Mouse (Mus musculus) stomach, postnatal 0 days (tissue): Measurements from ENCODE around the gene Dnal4. TPM values are rescaled to one million over a fixed set of nuclear protein-coding genes. Genes with fewer than 3 reads are reported as not detected.

Experiments
- ATAC-seq: fragments of 200-750 bp; cut with Nextera tagmentation; 2 replicates; pipeline ENCODE4 v1.8.0; 2017; ENCODE audit not compliant: low FRiP score, low TSS enrichment
- DNase-seq: peaks from one replicate; pipeline ENCODE4 v3.0.0-alpha.2; 2016; ENCODE audit warnings: low spot score
- H3K27ac ChIP-seq: fragments of 300-500 bp; sonication (generic); replicated peaks from 2 replicates; pipeline ENCODE4 v1.5.1; 2014; ENCODE audit warnings: mild to moderate bottlenecking, control low read depth
- H3K27me3 ChIP-seq: fragments of 300-500 bp; sonication (generic); 2 replicates; pipeline ENCODE4 v1.6.1; 2014; ENCODE audit warnings: low read length; ENCODE audit not compliant: control insufficient read depth, insufficient read depth
- H3K36me3 ChIP-seq: fragments of 300-500 bp; sonication (generic); 2 replicates; pipeline ENCODE4 v1.6.1; 2014; ENCODE audit warnings: low read length, mixed read lengths; ENCODE audit not compliant: control insufficient read depth, insufficient read depth
- H3K4me1 ChIP-seq: fragments of 300-500 bp; sonication (generic); replicated peaks from 2 replicates; pipeline ENCODE4 v1.6.1; 2014; ENCODE audit warnings: antibody characterized with exemption; ENCODE audit not compliant: control insufficient read depth, insufficient read depth
- H3K4me2 ChIP-seq: fragments of 300-500 bp; sonication (generic); replicated peaks from 2 replicates; pipeline ENCODE4 v1.6.1; 2014; ENCODE audit warnings: low read depth, mild to moderate bottlenecking, control low read depth, moderate library complexity
- H3K4me3 ChIP-seq: fragments of 300-500 bp; sonication (generic); 2 replicates; pipeline ENCODE4 v1.5.1; 2014; ENCODE audit warnings: low read depth, low read length, control low read depth
- H3K9ac ChIP-seq: fragments of 300-500 bp; sonication (generic); 2 replicates; pipeline ENCODE4 v1.6.1; 2014; ENCODE audit warnings: mild to moderate bottlenecking, low read length, control low read depth, mixed read lengths
- H3K9me3 ChIP-seq: fragments of 300-500 bp; sonication (generic); 2 replicates; pipeline ENCODE4 v1.6.1; 2016; ENCODE audit warnings: low read length; ENCODE audit not compliant: control insufficient read depth
- CTCF ChIP-seq: IDR thresholded peaks from 2 replicates; pipeline ENCODE4 v1.5.1; 2016; ENCODE audit warnings: antibody characterized with exemption, low read depth, mild to moderate bottlenecking, moderate library complexity
- EP300 ChIP-seq: optimal IDR thresholded peaks from 2 replicates; pipeline ENCODE3; 2016; ENCODE audit warnings: antibody characterized with exemption
- WGBS: fragments of 180-500 bp; shearing (Covaris S2); extraction: QIAGEN DNeasy Blood & Tissue Kit; methylation state at CpG from one replicate; pipeline ENCODE4 v1.1.7; 2014; 5-methylcytosine and 5-hydroxymethylcytosine counted together
- polyA plus RNA-seq: library from polyadenylated mRNA; unstranded; fragments of >200 nt; fragmentation: Nextera tagmentation; extraction: Ambion mirVana; gene quantifications from 2 replicates; pipeline ENCODE4 v1.2.1, GENCODE M21; 2015

The Dnal4 gene
- polyA plus RNA-seq, 1 experiment from 2014 or later: 31.4 TPM

GRCm38 (mm10) chr15:79764539-79765267 is 12.9 kb downstream of the Dnal4 start:
- Histone ChIP-seq H3K9ac (no peak overlapping the region), H3K36me3 (peaks cover 4% of the 10 kb centered on the region; the same call in 1 of the 2 replicates), H3K4me2 (no peak overlapping the region), H3K9me3 (no peaks in the 10 kb centered on the region), H3K27me3 (no peaks in the 10 kb centered on the region), H3K4me1 (peaks cover 6% of the 10 kb centered on the region; the same call in 1 of the 2 replicates), H3K4me3 (no peak overlapping the region), H3K27ac (no peak overlapping the region)
- no peak for ATAC-seq
- WGBS: 78% methylated on average over 11 of the region's 11 CpGs
- no peak for DNase-seq
- TF ChIP-seq EP300: no peak
- TF ChIP-seq CTCF: no peak

GRCm38 (mm10) chr15:79763601-79764246 is 13.9 kb downstream of the Dnal4 start:
- H3K27me3 ChIP-seq: no peaks in the 10 kb centered on the region
- no peak overlapping the region for H3K27ac ChIP-seq
- no peak overlapping the region for H3K4me3 ChIP-seq
- DNase-seq (no peak), ATAC-seq (no peak)
- H3K4me1 ChIP-seq: peaks cover 5% of the 10 kb centered on the region; the same call in 1 of the 2 replicates
- no peaks in the 10 kb centered on the region for H3K9me3 ChIP-seq
- H3K9ac ChIP-seq: no peak overlapping the region; the same call in 1 of the 2 replicates
- H3K4me2 ChIP-seq: no peak overlapping the region
- 83% methylated on average over 7 of the region's 7 CpGs for WGBS
- peaks cover 4% of the 10 kb centered on the region; the same call in 1 of the 2 replicates for H3K36me3 ChIP-seq
- TF ChIP-seq CTCF (no peak), EP300 (no peak)

GRCm38 (mm10) chr15:79763001-79763400 is 14.6 kb downstream of the Dnal4 start:
- DNase-seq (no peak), ATAC-seq (no peak)
- H3K4me1 ChIP-seq: peaks cover 5% of the 10 kb centered on the region; the same call in 1 of the 2 replicates
- 88% methylated on average over 9 of the region's 9 CpGs for WGBS
- no peak overlapping the region for H3K4me2 ChIP-seq
- H3K27ac ChIP-seq: no peak overlapping the region
- H3K9me3 ChIP-seq: no peaks in the 10 kb centered on the region
- TF ChIP-seq CTCF (no peak), EP300 (no peak)
- peaks cover 4% of the 10 kb centered on the region; the same call in 1 of the 2 replicates for H3K36me3 ChIP-seq
- no peak overlapping the region for H3K9ac ChIP-seq
- no peaks in the 10 kb centered on the region for H3K27me3 ChIP-seq
- H3K4me3 ChIP-seq: no peak overlapping the region

GRCm38 (mm10) chr15:79760956-79761355 is 16.7 kb downstream of the Dnal4 start:
- Histone ChIP-seq H3K9me3 (no peaks in the 10 kb centered on the region), H3K27ac (no peak overlapping the region), H3K4me1 (peaks cover 5% of the 10 kb centered on the region; the same call in 1 of the 2 replicates), H3K4me2 (no peak overlapping the region), H3K27me3 (no peaks in the 10 kb centered on the region), H3K9ac (no peak overlapping the region), H3K36me3 (peaks cover 4% of the 10 kb centered on the region; the same call in 1 of the 2 replicates), H3K4me3 (no peak overlapping the region)
- ATAC-seq: no peak
- 83% methylated on average over 6 of the region's 6 CpGs for WGBS
- TF ChIP-seq EP300 (no peak), CTCF (no peak)
- no peak for DNase-seq

- TF ChIP-seq EP300 (no peak), CTCF (no peak)
- no peaks in the 10 kb centered on the region for H3K27me3 ChIP-seq
- H3K4me2 ChIP-seq: no peak overlapping the region
- no peaks in the 10 kb centered on the region for H3K9me3 ChIP-seq
- DNase-seq (no peak), ATAC-seq (no peak)
- 92% methylated on average over 3 of the region's 3 CpGs for WGBS
- no peak overlapping the region for H3K4me3 ChIP-seq
- no peak overlapping the region for H3K27ac ChIP-seq
- peaks cover 1% of the 10 kb centered on the region; the same call in 1 of the 2 replicates for H3K36me3 ChIP-seq
- no peak overlapping the region for H3K9ac ChIP-seq
- H3K4me1 ChIP-seq: no peaks in the 10 kb centered on the region
Observed at GRCm38 (mm10) chr15:79757118-79757517, 20.5 kb downstream of the Dnal4 start.
